Mouse (Mus musculus): ENCODE measurements at regions not wholly inside any gene's neighbourhood (a gene's known extent, or its start where the extent isn't known, plus 50 kb on each side); places are given as distances from the start of the nearest gene placed in this dataset.

DNA sequence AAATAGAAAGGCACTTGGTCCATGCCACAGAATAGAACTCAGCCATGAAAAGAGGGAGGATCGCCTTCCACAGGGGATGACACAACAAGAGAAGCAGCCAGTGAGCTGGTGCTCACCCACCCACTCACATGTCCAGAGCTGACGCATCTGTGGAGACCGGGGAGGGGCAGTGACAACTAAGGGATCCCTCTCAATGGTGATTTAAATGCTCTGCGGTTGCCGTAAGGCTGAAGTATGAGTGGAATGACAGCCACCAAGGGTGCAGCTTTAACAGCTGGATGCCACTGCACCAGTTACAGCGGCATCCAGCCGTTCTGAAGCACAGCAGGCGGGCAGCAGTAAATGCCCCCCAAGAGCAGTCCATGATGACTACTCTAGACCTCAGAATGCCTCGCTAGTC is 76.9 kb upstream of the Wnt4 start:
- in situ Hi-C loops (cut with MboI; ENCODE audit: low pct_ligation_motif_present, low pct_unique_long_range_greater_than_20kb, low sequenced_read_pairs) (no loop called here), dilution Hi-C loops (cut with MboI; ENCODE audit: extremely low pct_ligation_motif_present, extremely low pct_unique_long_range_greater_than_20kb, low sequenced_read_pairs) (no loop called here)
- Histone ChIP-seq H3K4me1 (ENCODE audit: control insufficient read depth in 1 of 2, insufficient read depth in 2 of 2) (no peaks in the 10 kb centered on the region), H3K4me3 (replicated peaks in 1 of 3; ENCODE audit: low read depth in 2 of 3, low read length in 2 of 3, poor library complexity in 1 of 3) (no peak overlapping the region), H3K9me3 (replicated peaks; ENCODE audit: low read length) (no peaks in the 10 kb centered on the region), H3K4me2 (ENCODE audit: insufficient read depth, low read depth, poor library complexity, severe bottlenecking) (no peak overlapping the region), H3K27me3 (replicated peaks) (peaks cover 88% of the 10 kb centered on the region), H3K27ac (ENCODE audit: insufficient read depth, low read depth) (no peak overlapping the region), H3K36me3 (replicated peaks in 1 of 2; ENCODE audit: control insufficient read depth in 1 of 2, insufficient read depth in 1 of 2, low read length in 1 of 2) (no peaks in the 10 kb centered on the region), H3K79me2 (replicated peaks; ENCODE audit: control insufficient read depth, extremely low read depth, insufficient read depth, poor library complexity, severe bottlenecking) (no peaks in the 10 kb centered on the region), H3K9ac (ENCODE audit: insufficient read depth, low read depth) (no peak overlapping the region)
- no peak for DNase-seq (ENCODE audit: extremely low read depth)
- TF ChIP-seq CTCF (conservative IDR thresholded peaks at IDR 0.05 in 1 of 2, IDR thresholded peaks at IDR 0.05 in 1 of 2; ENCODE audit: low read depth in 2 of 2, low read length in 2 of 2) = no peak
- TF ChIP-seq EP300 (IDR thresholded peaks at IDR 0.05; ENCODE audit: low read length) = no peak
- TF ChIP-seq ZMIZ1 (IDR thresholded peaks at IDR 0.05; ENCODE audit: low read depth, low read length) = no peak
- no peak for TF ChIP-seq ZKSCAN1 (IDR thresholded peaks at IDR 0.05; ENCODE audit: borderline replicate concordance, low read depth, low read length)
- TF ChIP-seq CHD1 (IDR thresholded peaks at IDR 0.05; ENCODE audit: low read depth, low read length) = no peak
- no peak for TF ChIP-seq NRF1 (IDR thresholded peaks at IDR 0.05; ENCODE audit: low read depth, low read length)
- TF ChIP-seq ZNF384 (IDR thresholded peaks at IDR 0.05; ENCODE audit: low read depth, low read length) = no peak
- TF ChIP-seq SMC3 (IDR thresholded peaks at IDR 0.05; ENCODE audit: low read depth, low read length) = no peak
- no peak for TF ChIP-seq E2F4 (IDR thresholded peaks at IDR 0.05; ENCODE audit: insufficient replicate concordance, low read depth, low read length)
- no peak for TF ChIP-seq BHLHE40 (IDR thresholded peaks at IDR 0.05; ENCODE audit: low read depth, low read length)
- no peak for TF ChIP-seq USF1 (IDR thresholded peaks at IDR 0.05; ENCODE audit: low read depth, low read length)
- no peak for TF ChIP-seq TBP (conservative IDR thresholded peaks at IDR 0.05; ENCODE audit: low read depth, low read length)
- TF ChIP-seq POLR2A (IDR thresholded peaks at IDR 0.05; ENCODE audit: low read depth, low read length) = no peak
- no peak for TF ChIP-seq CHD2 (IDR thresholded peaks at IDR 0.05; ENCODE audit: low read length)
- TF ChIP-seq ZC3H11A (IDR thresholded peaks at IDR 0.05; ENCODE audit: low read depth, low read length) = no peak
- no peak for TF ChIP-seq JUN (IDR thresholded peaks at IDR 0.05; ENCODE audit: insufficient read depth, low read depth, low read length)
- TF ChIP-seq HCFC1 (IDR thresholded peaks at IDR 0.05; ENCODE audit: low read depth, low read length) = no peak
- no peak for TF ChIP-seq MEF2A (IDR thresholded peaks at IDR 0.05; ENCODE audit: borderline replicate concordance, low read depth, low read length)
- TF ChIP-seq JUND (conservative IDR thresholded peaks at IDR 0.05; ENCODE audit: low read depth, low read length) = no peak
- no peak for TF ChIP-seq NELFE (IDR thresholded peaks at IDR 0.05; ENCODE audit: low read depth, low read length)

GRCm38 (mm10) chr4:137196491-137196974 is 80.8 kb upstream of the Wnt4 start:
- H3K9ac ChIP-seq (ENCODE audit: insufficient read depth, low read depth) = no peak overlapping the region
- no peaks in the 10 kb centered on the region for H3K9me3 ChIP-seq (replicated peaks; ENCODE audit: low read length)
- no peak for DNase-seq (ENCODE audit: extremely low read depth)
- peaks cover 93% of the 10 kb centered on the region for H3K27me3 ChIP-seq (replicated peaks)
- H3K4me3 ChIP-seq (replicated peaks in 1 of 3; ENCODE audit: low read depth in 2 of 3, low read length in 2 of 3, poor library complexity in 1 of 3) = no peak overlapping the region
- no peaks in the 10 kb centered on the region for H3K4me1 ChIP-seq (ENCODE audit: control insufficient read depth in 1 of 2, insufficient read depth in 2 of 2)
- no peak overlapping the region for H3K27ac ChIP-seq (ENCODE audit: insufficient read depth, low read depth)
- TF ChIP-seq MEF2A (IDR thresholded peaks at IDR 0.05; ENCODE audit: borderline replicate concordance, low read depth, low read length) = no peak
- TF ChIP-seq BHLHE40 (IDR thresholded peaks at IDR 0.05; ENCODE audit: low read depth, low read length) = no peak
- no peak for TF ChIP-seq EP300 (IDR thresholded peaks at IDR 0.05; ENCODE audit: low read length)
- TF ChIP-seq IRF4 (IDR thresholded peaks at IDR 0.05; ENCODE audit: low read depth, low read length) = no peak
- TF ChIP-seq HCFC1 (IDR thresholded peaks at IDR 0.05; ENCODE audit: low read depth, low read length) = no peak
- no peak for TF ChIP-seq ETS1 (conservative IDR thresholded peaks at IDR 0.05; ENCODE audit: low read depth, low read length)
- no peak for TF ChIP-seq ZNF384 (IDR thresholded peaks at IDR 0.05; ENCODE audit: low read depth, low read length)
- no peak for TF ChIP-seq SMC3 (IDR thresholded peaks at IDR 0.05; ENCODE audit: low read depth, low read length)
- no peak for TF ChIP-seq USF2 (conservative IDR thresholded peaks at IDR 0.05; ENCODE audit: low read depth, low read length)
- TF ChIP-seq JUN (IDR thresholded peaks at IDR 0.05; ENCODE audit: insufficient read depth, low read depth, low read length) = no peak
- TF ChIP-seq GABPA (IDR thresholded peaks at IDR 0.05; ENCODE audit: insufficient replicate concordance, low read depth, low read length) = no peak
- no peak for TF ChIP-seq CHD2 (IDR thresholded peaks at IDR 0.05; ENCODE audit: low read length)
- TF ChIP-seq CHD1 (IDR thresholded peaks at IDR 0.05; ENCODE audit: low read depth, low read length) = no peak
- no peak for TF ChIP-seq RCOR1 (conservative IDR thresholded peaks at IDR 0.05; ENCODE audit: low read depth, low read length)
- no peak for TF ChIP-seq MAFK (IDR thresholded peaks at IDR 0.05; ENCODE audit: insufficient replicate concordance, low read length)
- TF ChIP-seq NELFE (IDR thresholded peaks at IDR 0.05; ENCODE audit: low read depth, low read length) = no peak
- no peak for TF ChIP-seq MXI1 (IDR thresholded peaks at IDR 0.05; ENCODE audit: low read depth, low read length)
- no peak for TF ChIP-seq TBP (conservative IDR thresholded peaks at IDR 0.05; ENCODE audit: low read depth, low read length)
- TF ChIP-seq ZMIZ1 (IDR thresholded peaks at IDR 0.05; ENCODE audit: low read depth, low read length) = no peak
- TF ChIP-seq PAX5 (IDR thresholded peaks at IDR 0.05; ENCODE audit: low read length) = no peak
- no peak overlapping the region for H3K4me2 ChIP-seq (ENCODE audit: insufficient read depth, low read depth, poor library complexity, severe bottlenecking)
- in situ Hi-C loops (cut with MboI; ENCODE audit: low pct_ligation_motif_present, low pct_unique_long_range_greater_than_20kb, low sequenced_read_pairs) (no loop called here), dilution Hi-C loops (cut with MboI; ENCODE audit: extremely low pct_ligation_motif_present, extremely low pct_unique_long_range_greater_than_20kb, low sequenced_read_pairs) (no loop called here)
- no peaks in the 10 kb centered on the region for H3K36me3 ChIP-seq (replicated peaks in 1 of 2; ENCODE audit: control insufficient read depth in 1 of 2, insufficient read depth in 1 of 2, low read length in 1 of 2)
- H3K79me2 ChIP-seq (replicated peaks; ENCODE audit: control insufficient read depth, extremely low read depth, insufficient read depth, poor library complexity, severe bottlenecking) = no peaks in the 10 kb centered on the region

Measured in CH12.LX (cell line).